Mouse (Mus musculus): ENCODE measurements around the gene Cd300ld2. TPM values are rescaled to one million over a fixed set of nuclear protein-coding genes. Genes with fewer than 3 reads are reported as not detected.
"Not testable (repeated sequence)": the region's sequence is repeated elsewhere in the genome, so short reads cannot be mapped to it uniquely, and the experiment has no call there.

Gene Cd300ld2
- polyA plus RNA-seq, 1 experiment from 2014 or later: not detected

DNA sequence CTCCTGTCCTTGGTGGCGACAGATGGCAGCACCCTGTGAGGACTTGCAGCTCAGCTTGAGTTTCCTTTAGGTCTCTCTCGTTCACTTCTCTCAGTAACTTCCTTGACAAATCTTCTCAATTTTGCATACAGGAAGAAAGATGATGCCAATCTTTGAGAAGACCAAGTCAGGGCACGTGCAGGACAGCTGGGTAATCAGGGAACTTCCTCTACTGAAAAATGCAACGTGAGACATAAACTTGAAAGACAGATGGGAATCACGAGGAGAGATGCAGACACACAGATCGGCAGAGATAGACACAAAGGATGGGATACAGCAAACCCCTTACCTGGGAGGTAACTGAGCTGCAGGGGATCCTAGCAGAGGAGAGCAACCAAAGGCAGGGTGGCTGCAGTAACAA, 21.7 kb upstream of the Cd300ld2 start, which contains the start of gene Cd300ld5:
TSS of gene Cd300ld5 (minus strand) at position 101 of the 400 bp plus-strand sequence.
- H3K9ac ChIP-seq (ENCODE audit: low read length); H3K9me3 ChIP-seq (replicated peaks; ENCODE audit: control insufficient read depth, low read length); ATAC-seq (ENCODE audit: insufficient read depth, low FRiP score); H3K27me3 ChIP-seq (ENCODE audit: control insufficient read depth, insufficient read depth, low read length); H3K4me2 ChIP-seq (ENCODE audit: low read depth, low read length); H3K36me3 ChIP-seq (ENCODE audit: control insufficient read depth, insufficient read depth, low read length); H3K27ac ChIP-seq (ENCODE audit: low read length); H3K4me3 ChIP-seq (replicated peaks; ENCODE audit: low read length); H3K4me1 ChIP-seq (ENCODE audit: control insufficient read depth, insufficient read depth, low read length): not testable (repeated sequence)
- no CpG with 5 or more reads among the region's 6 CpGs for WGBS

DNA sequence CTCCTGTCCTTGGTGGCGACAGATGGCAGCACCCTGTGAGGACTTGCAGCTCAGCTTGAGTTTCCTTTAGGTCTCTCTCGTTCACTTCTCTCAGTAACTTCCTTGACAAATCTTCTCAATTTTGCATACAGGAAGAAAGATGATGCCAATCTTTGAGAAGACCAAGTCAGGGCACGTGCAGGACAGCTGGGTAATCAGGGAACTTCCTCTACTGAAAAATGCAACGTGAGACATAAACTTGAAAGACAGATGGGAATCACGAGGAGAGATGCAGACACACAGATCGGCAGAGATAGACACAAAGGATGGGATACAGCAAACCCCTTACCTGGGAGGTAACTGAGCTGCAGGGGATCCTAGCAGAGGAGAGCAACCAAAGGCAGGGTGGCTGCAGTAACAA, 10.9 kb upstream of the Cd300ld2 start, which contains the start of gene Cd300ld4:
TSS of gene Cd300ld4 (minus strand) at position 101 of the 400 bp plus-strand sequence.
- not testable (repeated sequence) for H3K9ac ChIP-seq (ENCODE audit: low read length); H3K27me3 ChIP-seq (ENCODE audit: control insufficient read depth, insufficient read depth, low read length); H3K4me2 ChIP-seq (ENCODE audit: low read depth, low read length); H3K9me3 ChIP-seq (replicated peaks; ENCODE audit: control insufficient read depth, low read length); H3K36me3 ChIP-seq (ENCODE audit: control insufficient read depth, insufficient read depth, low read length); H3K4me3 ChIP-seq (replicated peaks; ENCODE audit: low read length); H3K4me1 ChIP-seq (ENCODE audit: control insufficient read depth, insufficient read depth, low read length); ATAC-seq (ENCODE audit: insufficient read depth, low FRiP score); H3K27ac ChIP-seq (ENCODE audit: low read length)
- no CpG with 5 or more reads among the region's 6 CpGs for WGBS

DNA sequence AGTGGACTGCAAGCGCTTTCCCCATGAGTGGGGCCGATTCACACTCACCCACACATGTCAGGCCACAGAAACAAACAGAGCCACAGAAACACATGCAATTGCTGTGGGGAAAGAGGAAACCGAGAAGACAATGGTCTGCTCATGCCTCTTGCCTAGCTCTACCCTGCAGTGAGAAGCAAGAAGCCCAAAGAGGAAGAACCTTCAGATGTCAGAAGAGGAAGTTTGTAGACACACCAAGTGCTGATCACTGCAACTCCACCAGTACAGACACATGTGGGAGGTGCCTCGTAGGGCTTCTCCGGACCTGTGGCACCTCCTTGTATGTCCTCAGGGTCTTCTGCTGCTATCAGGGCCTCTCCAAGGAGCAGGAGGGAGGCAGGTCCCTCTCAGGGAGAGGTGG, 11.9 kb downstream of the Cd300ld2 start:
- no peak for ATAC-seq (ENCODE audit: insufficient read depth, low FRiP score)
- Histone ChIP-seq H3K4me1 (ENCODE audit: control insufficient read depth, insufficient read depth, low read length) (no peaks in the 10 kb centered on the region), H3K27me3 (ENCODE audit: control insufficient read depth, insufficient read depth, low read length) (no peaks in the 10 kb centered on the region), H3K9ac (ENCODE audit: low read length) (no peak overlapping the region), H3K36me3 (ENCODE audit: control insufficient read depth, insufficient read depth, low read length) (no peaks in the 10 kb centered on the region), H3K4me3 (replicated peaks; ENCODE audit: low read length) (no peak overlapping the region), H3K4me2 (ENCODE audit: low read depth, low read length) (no peak overlapping the region), H3K27ac (ENCODE audit: low read length) (0 out of 2 replicates have a peak overlapping the region, but pooled peaks have one; percentile 42), H3K9me3 (replicated peaks; ENCODE audit: control insufficient read depth, low read length) (no peaks in the 10 kb centered on the region)
- 78% methylated on average over 5 of the region's 5 CpGs for WGBS

DNA sequence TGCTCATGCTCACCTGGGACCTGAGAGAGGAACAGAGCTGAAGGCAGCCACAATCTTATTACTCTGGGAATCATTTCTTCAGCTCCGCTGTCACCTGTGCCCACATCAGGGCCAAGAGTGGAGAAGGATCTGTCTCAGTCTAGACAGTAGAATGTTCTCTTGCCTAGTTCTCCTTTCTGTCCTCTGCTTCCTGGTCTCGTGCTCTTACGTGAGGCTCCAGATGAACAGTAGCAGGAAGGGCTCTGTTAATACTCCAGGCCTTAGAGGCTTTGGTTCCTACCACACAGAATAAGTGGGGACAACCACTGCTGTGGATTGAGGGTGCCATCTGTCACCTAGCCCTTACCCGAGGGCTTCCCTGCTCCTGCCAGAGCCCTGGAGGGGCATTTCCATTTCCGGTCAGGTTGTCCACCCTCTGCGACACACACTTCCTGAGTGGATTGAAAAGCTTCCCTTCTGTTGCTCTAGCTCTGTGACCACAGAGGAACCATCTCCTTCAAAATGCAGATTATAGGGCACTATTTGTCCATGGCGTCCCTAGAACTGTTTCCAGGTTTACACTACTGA, 14.4 kb downstream of the Cd300ld2 start, which contains the start of gene Cd300c2:
TSS of gene Cd300c2 (minus strand) at position 407 of the 567 bp plus-strand sequence.
- 75% methylated on average over 7 of the region's 7 CpGs for WGBS
- no peak within 1 kb of the TSS for H3K9ac ChIP-seq (ENCODE audit: low read length)
- no peak for ATAC-seq (ENCODE audit: insufficient read depth, low FRiP score)
- H3K36me3 ChIP-seq (ENCODE audit: control insufficient read depth, insufficient read depth, low read length): no peaks in the 10 kb centered on the region
- H3K4me2 ChIP-seq (ENCODE audit: low read depth, low read length): no peak within 1 kb of the TSS
- no peak within 1 kb of the TSS for H3K27ac ChIP-seq (ENCODE audit: low read length)
- no peaks in the 10 kb centered on the region for H3K4me1 ChIP-seq (ENCODE audit: control insufficient read depth, insufficient read depth, low read length)
- H3K27me3 ChIP-seq (ENCODE audit: control insufficient read depth, insufficient read depth, low read length): no peaks in the 10 kb centered on the region
- no peaks in the 10 kb centered on the region for H3K9me3 ChIP-seq (replicated peaks; ENCODE audit: control insufficient read depth, low read length)
- no peak within 1 kb of the TSS for H3K4me3 ChIP-seq (replicated peaks; ENCODE audit: low read length)

DNA sequence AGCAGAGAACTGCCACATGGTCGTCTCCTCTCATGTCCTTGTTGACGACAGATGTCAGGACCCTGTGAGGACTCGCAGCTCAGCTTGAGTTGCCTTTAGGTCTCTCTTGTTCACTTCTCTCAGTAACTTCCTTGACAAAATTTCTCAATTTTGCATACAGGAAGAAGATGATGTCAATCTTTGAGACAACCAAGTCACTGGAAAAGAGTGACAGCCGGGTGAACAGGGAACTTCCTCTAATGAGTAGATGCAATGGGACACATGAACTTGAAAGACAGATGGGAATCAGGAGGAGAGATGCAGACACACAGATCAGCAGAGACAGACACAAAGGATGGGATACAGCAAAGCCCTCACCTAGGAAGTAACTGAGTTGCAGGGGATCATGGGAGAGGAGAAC, 26.2 kb downstream of the Cd300ld2 start, which contains the start of gene Cd300ld:
TSS of gene Cd300ld (minus strand) at position 130 of the 400 bp plus-strand sequence.
- no peak for ATAC-seq (ENCODE audit: insufficient read depth, low FRiP score)
- no peaks in the 10 kb centered on the region for H3K9me3 ChIP-seq (replicated peaks; ENCODE audit: control insufficient read depth, low read length)
- no peak within 1 kb of the TSS for H3K27ac ChIP-seq (ENCODE audit: low read length)
- H3K4me3 ChIP-seq (replicated peaks; ENCODE audit: low read length): no peak within 1 kb of the TSS
- H3K9ac ChIP-seq (ENCODE audit: low read length): no peak within 1 kb of the TSS
- H3K27me3 ChIP-seq (ENCODE audit: control insufficient read depth, insufficient read depth, low read length): no peaks in the 10 kb centered on the region
- no peaks in the 10 kb centered on the region for H3K4me1 ChIP-seq (ENCODE audit: control insufficient read depth, insufficient read depth, low read length)
- WGBS: 69% methylated on average over 4 of the region's 4 CpGs
- no peaks in the 10 kb centered on the region for H3K36me3 ChIP-seq (ENCODE audit: control insufficient read depth, insufficient read depth, low read length)
- H3K4me2 ChIP-seq (ENCODE audit: low read depth, low read length): no peak within 1 kb of the TSS

DNA sequence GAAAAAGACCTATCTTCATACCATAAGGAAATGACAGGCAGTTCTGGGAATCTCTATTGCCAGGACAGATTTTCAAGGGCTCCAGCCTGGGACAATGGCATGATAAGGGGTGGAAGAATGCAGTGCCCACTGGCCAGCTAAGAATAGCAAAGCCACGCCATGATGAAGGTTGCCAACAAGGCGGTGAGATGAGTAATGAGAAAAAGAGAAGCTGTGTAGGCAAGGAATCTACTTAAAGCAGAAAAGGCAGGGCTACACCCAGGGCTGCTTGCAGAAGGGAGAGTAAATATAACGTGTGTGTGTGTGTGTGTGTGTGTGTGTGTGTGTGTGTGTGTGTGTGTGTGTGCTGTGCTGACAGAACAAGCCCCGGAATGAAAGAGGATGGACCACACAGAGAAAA, 34.1 kb downstream of the Cd300ld2 start:
- H3K27ac ChIP-seq (ENCODE audit: low read length): no peak overlapping the region
- no peak overlapping the region for H3K9ac ChIP-seq (ENCODE audit: low read length)
- WGBS: 52% methylated on average over 4 of the region's 4 CpGs
- H3K9me3 ChIP-seq (replicated peaks; ENCODE audit: control insufficient read depth, low read length): 0 out of 2 replicates have a peak, but pooled peaks cover 4% of the 10 kb centered on the region
- H3K27me3 ChIP-seq (ENCODE audit: control insufficient read depth, insufficient read depth, low read length): no peaks in the 10 kb centered on the region
- no peaks in the 10 kb centered on the region for H3K36me3 ChIP-seq (ENCODE audit: control insufficient read depth, insufficient read depth, low read length)
- H3K4me1 ChIP-seq (ENCODE audit: control insufficient read depth, insufficient read depth, low read length): no peaks in the 10 kb centered on the region
- no peak for ATAC-seq (ENCODE audit: insufficient read depth, low FRiP score)
- H3K4me3 ChIP-seq (replicated peaks; ENCODE audit: low read length): no peak overlapping the region
- no peak overlapping the region for H3K4me2 ChIP-seq (ENCODE audit: low read depth, low read length)

DNA sequence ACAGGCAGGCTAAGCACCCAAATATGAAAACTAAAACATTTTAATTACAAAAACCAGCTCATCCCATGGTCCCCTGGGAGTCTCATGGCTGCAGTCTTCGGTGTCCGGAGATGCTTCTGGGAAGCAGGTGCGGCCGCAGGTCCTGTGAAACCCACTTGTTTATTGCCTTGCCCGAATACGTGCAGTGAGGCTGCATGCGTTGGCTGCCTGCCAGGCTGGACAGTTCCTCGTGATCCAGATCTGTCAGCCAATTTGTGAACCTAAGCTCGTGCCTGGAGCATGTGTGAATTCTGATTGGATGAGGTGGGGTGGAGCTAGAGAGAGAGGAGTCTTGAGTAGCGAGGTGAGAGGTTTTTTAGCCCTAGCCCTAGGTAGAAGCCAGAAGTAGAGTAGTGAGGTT, 43.3 kb downstream of the Cd300ld2 start:
- Histone ChIP-seq H3K27me3 (ENCODE audit: control insufficient read depth, insufficient read depth, low read length) (no peaks in the 10 kb centered on the region), H3K9me3 (replicated peaks; ENCODE audit: control insufficient read depth, low read length) (no peaks in the 10 kb centered on the region), H3K27ac (ENCODE audit: low read length) (no peak overlapping the region), H3K9ac (ENCODE audit: low read length) (no peak overlapping the region), H3K36me3 (ENCODE audit: control insufficient read depth, insufficient read depth, low read length) (no peaks in the 10 kb centered on the region), H3K4me1 (ENCODE audit: control insufficient read depth, insufficient read depth, low read length) (no peaks in the 10 kb centered on the region), H3K4me2 (ENCODE audit: low read depth, low read length) (no peak overlapping the region), H3K4me3 (replicated peaks; ENCODE audit: low read length) (no peak overlapping the region)
- no peak for ATAC-seq (ENCODE audit: insufficient read depth, low FRiP score)
- WGBS: 74% methylated on average over 10 of the region's 10 CpGs

DNA sequence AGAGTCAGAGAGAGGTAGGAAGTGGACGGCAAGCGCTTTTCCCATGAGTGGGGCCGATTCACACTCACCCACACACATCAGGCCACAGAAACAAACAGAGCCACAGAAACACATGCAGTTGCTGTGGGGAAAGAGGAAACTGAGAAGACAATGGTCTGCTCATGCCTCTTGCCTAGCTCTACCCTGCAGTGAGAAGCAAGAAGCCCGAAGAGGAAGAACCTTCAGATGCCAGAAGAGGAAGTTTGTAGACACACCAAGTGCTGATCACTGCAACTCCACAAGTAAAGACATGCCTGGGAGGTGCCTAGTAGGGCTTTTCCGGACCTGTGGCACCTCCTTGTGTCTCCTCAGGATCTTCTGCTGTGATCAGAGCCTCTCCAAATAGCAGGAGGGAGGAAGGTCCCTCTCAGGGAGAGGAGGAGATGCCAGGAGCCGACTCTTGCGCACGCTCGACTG, 47.2 kb downstream of the Cd300ld2 start, which contains the start of gene Cd300c:
TSS of gene Cd300c (minus strand) at position 406 of the 456 bp plus-strand sequence.
- H3K27me3 ChIP-seq (ENCODE audit: control insufficient read depth, insufficient read depth, low read length): no peaks in the 10 kb centered on the region
- H3K27ac ChIP-seq (ENCODE audit: low read length): no peak within 1 kb of the TSS
- no peaks in the 10 kb centered on the region for H3K36me3 ChIP-seq (ENCODE audit: control insufficient read depth, insufficient read depth, low read length)
- 76% methylated on average over 9 of the region's 9 CpGs for WGBS
- no peak for ATAC-seq (ENCODE audit: insufficient read depth, low FRiP score)
- no peak within 1 kb of the TSS for H3K4me3 ChIP-seq (replicated peaks; ENCODE audit: low read length)
- H3K9me3 ChIP-seq (replicated peaks; ENCODE audit: control insufficient read depth, low read length): no peaks in the 10 kb centered on the region
- H3K4me2 ChIP-seq (ENCODE audit: low read depth, low read length): no peak within 1 kb of the TSS
- H3K4me1 ChIP-seq (ENCODE audit: control insufficient read depth, insufficient read depth, low read length): no peaks in the 10 kb centered on the region
- H3K9ac ChIP-seq (ENCODE audit: low read length): no peak within 1 kb of the TSS

DNA sequence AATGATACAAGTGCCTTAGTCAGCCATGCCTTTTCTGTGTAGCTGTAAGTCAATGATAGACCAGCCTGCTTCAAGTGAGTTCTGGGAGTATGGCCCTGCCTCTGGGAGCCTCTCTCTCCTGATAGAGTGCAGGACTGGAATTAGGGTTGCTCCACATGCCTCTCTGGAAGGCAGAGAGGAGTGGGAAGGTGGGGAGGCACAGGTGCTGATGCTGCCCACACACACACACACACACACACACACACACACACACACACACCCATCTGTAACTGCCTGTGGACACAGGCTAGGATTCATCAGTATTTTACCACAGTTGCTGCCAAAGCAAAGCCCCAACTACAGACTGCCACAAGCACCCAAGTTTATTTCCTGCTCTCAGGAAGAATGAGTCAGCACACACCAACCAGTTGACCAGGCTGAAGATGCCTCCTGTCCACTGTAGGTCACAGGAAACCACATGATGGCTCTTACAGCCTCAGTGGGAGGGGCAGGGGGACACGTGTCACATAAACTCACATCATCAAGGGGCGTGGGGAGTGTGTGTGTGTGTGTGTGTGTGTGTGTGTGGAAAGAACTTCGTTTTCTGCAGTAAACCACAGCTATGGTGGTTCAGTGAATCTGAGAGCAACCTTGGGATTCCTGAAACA, 50.7 kb downstream of the Cd300ld2 start:
- H3K27me3 ChIP-seq (ENCODE audit: control insufficient read depth, insufficient read depth, low read length): no peaks in the 10 kb centered on the region
- no peaks in the 10 kb centered on the region for H3K9me3 ChIP-seq (replicated peaks; ENCODE audit: control insufficient read depth, low read length)
- no peak overlapping the region for H3K9ac ChIP-seq (ENCODE audit: low read length)
- no peaks in the 10 kb centered on the region for H3K36me3 ChIP-seq (ENCODE audit: control insufficient read depth, insufficient read depth, low read length)
- H3K27ac ChIP-seq (ENCODE audit: low read length): no peak overlapping the region
- H3K4me2 ChIP-seq (ENCODE audit: low read depth, low read length): no peak overlapping the region
- no peaks in the 10 kb centered on the region for H3K4me1 ChIP-seq (ENCODE audit: control insufficient read depth, insufficient read depth, low read length)
- 54% methylated on average over 3 of the region's 3 CpGs for WGBS
- H3K4me3 ChIP-seq (replicated peaks; ENCODE audit: low read length): no peak overlapping the region
- ATAC-seq (ENCODE audit: insufficient read depth, low FRiP score): no peak
